Mouse (Mus musculus): ENCODE data around the gene Eps8l3.

Gene Eps8l3

GRCm38 (mm10) chr3:107895720-107896569 is 18.9 kb downstream of the Eps8l3 start, which contains the start of gene Gstm5:
Gstm5 (plus strand) TSS chr3:107895821.
- no peak for DNase-seq (ENCODE audit: low read depth, low spot score)

DNA sequence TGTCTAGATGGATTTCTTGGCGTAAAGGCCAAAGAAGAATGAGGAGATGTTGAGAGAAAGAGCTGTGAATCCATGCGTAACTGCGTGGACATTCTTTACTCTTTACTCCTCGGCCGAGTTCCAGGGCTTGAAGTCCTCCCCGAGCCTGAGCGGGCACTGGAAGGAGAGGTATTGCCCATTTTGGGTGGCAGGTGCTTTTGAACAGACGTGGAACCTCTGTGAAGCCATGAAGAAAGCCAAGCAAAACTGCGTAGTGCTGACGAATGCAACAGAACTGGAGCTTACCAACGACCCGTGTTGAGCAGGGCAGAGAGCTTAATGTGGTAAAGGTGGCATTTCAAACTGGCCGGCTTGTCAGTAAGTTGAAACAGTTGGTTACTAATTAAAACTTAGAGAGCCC is 21.7 kb downstream of the Eps8l3 start:
- no peak for DNase-seq (ENCODE audit: low read depth, low spot score)

DNA sequence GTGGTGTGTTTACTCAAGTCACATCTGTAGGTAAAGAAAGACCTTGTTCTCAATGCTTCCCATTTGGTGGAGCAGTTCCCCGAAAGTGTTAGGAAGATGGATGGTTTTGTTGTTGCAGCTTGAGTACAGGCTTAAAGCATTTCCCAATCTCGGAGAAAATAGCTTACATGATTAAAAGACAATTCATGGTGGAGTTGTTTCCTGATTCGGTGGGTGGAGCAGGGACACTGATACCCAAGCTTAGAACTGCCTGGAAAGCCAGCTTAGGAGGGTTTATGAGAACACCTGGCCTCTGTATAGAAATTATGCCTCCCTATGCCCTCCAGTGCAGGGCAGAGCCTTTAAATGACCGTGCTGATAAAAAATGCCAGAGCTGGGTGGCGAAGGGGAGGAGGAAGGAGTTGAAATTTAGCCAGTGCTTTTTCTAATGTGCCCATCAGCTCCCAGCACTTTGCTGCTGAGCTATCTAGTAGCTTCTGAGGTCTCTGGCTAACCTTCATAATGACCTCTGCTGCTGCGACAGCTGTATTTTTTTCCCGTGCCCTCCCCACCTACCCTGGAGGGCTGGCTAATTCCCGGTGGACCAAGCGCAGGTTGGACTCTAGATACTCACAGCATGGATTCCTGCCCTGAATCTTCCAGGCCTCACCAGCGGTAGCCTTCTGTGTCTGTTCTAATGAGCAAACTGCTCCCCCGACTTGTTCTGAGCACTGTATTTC is 24.1 kb downstream of the Eps8l3 start:
- no peak for DNase-seq (ENCODE audit: low read depth, low spot score)

- DNase-seq (ENCODE audit: low read depth, low spot score), result no peak
These were observed 28.9 kb downstream of the Eps8l3 start for GRCm38 (mm10) chr3:107905942-107906341.

DNA sequence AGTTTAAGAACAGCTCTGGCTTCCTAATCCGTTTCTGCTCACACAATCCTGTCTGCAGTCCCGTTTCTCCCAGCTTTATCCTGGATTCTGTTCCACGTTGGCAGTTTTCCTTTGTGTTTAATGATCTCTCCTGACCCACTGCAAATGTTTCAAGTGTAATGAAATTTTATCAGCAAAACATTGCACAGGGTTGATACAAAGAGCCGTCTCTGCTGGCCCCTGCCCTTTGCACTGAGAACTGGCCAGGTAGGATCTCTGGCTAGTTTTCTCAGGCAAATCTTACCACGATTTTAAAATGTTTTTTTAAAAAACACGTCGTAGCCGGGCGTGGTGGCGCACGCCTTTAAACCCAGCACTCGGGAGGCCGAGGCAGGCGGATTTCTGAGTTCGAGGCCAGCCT is 39.6 kb downstream of the Eps8l3 start:
- DNase-seq (ENCODE audit: low read depth, low spot score), result no peak

GRCm38 (mm10) chr3:107917097-107917496 is 40.1 kb downstream of the Eps8l3 start:
- no peak for DNase-seq (ENCODE audit: low read depth, low spot score)

- DNase-seq (ENCODE audit: low read depth, low spot score), result peak; percentile 29
These were observed 40.9 kb downstream of the Eps8l3 start for GRCm38 (mm10) chr3:107917783-107918408.

DNA sequence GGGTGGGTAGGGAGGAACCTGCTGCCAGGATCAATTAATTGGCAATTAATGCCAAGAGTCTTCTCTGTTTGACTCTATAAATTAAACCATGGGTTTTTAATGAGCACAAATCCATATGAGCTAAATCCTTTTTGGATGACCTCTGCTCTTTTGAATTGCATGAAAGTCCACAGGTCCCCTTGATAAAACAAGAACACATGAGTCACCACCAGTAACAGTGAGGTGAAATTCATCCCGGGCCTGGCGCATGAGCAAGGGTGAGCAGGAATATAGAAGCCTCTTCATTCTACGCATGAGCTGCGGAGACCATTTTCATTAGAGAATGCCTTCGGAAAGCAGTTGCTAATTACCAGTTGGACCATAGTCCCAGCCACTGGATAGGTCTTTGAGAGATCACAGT is 43.3 kb downstream of the Eps8l3 start:
- no peak for DNase-seq (ENCODE audit: low read depth, low spot score)

DNA sequence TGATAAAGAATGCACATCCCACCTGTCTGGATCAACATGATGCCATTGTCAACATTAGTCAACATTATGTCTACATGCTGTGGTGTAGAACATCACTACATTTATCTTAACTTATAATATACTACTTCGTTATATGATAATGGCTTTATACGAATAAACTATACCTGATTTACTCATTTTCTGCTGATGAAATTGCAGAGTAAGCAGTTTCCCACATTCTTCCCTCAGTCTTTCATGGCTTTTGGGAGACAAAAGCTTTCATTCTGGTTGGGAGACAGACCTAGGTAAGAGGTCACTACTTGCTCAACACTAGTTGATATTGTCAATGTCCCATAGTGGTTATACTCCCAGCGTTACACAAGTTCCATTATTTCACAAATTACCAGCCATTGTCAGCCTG is 48.3 kb downstream of the Eps8l3 start:
- DNase-seq (ENCODE audit: low read depth, low spot score), result no peak

DNA sequence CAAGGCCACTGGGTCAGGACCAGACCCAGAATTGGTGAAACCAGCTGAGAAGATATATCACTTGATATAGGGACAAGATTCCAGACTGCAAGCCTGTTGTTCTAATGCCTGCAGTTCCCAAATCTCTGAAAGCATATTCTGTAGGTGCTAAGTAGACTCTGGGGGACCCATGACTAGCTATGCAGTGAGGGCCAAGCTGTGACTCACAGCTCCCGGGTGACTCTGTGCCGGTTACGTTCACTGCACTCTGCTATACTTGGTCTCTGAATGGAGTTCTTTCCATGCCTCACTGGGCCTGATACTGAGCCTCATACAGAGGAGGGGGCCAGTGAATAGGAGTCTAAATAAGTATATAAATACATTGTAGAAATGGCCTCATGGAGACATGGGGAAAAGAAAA is 50.8 kb downstream of the Eps8l3 start:
- no peak for DNase-seq (ENCODE audit: low read depth, low spot score)

- DNase-seq (ENCODE audit: low read depth, low spot score), result no peak
These were observed 51.7 kb downstream of the Eps8l3 start for GRCm38 (mm10) chr3:107928691-107929090.

- DNase-seq (ENCODE audit: low read depth, low spot score), result no peak
These were observed 52.2 kb downstream of the Eps8l3 start for GRCm38 (mm10) chr3:107929243-107929642.

DNA sequence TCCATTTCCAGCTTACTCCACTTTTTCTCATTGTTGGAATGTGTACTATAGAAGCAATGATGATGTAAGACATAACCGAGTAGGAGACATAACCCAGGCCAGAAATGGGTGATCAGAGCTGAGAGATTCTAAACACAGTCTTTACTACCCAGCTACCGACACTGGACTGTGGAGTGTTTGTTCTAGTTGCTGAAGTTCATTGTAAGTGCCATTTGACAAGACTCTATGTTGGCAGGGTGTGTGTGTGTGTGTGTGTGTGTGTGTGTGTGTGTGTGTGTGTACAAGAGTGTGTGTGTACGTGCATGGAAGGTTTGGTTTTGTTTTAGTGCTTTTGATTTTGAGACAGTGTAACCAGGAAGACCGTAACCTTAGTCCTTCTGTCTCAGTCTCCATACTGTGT is 52.7 kb downstream of the Eps8l3 start:
- DNase-seq (ENCODE audit: low read depth, low spot score), result no peak

GRCm38 (mm10) chr3:107931134-107931533 is 54.1 kb downstream of the Eps8l3 start:
- DNase-seq (ENCODE audit: low read depth, low spot score), result no peak

GRCm38 (mm10) chr3:107931670-107932069 is 54.6 kb downstream of the Eps8l3 start, which contains the start of gene Gstm7:
Gstm7 (minus strand) TSS chr3:107931817.
- peak; percentile 92 for DNase-seq (ENCODE audit: low read depth, low spot score)

DNA sequence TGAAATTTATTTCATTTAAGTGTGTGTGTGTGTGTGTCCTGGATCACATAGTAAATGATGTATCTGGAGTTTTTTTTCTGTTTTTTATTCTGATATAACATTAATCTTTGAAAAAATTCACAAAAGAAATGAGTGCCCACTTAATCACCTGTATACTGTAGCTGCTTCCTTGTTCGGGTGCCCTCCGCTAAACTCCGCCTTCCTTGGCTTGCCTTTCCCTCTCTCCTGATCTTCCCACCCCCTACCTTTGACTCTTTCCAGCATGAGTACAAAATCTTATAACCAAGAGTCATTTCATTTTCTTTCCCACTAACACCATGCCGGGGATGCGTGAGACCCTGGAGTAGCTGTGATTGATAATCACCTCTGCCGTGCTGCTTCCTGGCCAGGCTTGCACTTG is 55.1 kb downstream of the Eps8l3 start:
- DNase-seq (ENCODE audit: low read depth, low spot score), result no peak

DNA sequence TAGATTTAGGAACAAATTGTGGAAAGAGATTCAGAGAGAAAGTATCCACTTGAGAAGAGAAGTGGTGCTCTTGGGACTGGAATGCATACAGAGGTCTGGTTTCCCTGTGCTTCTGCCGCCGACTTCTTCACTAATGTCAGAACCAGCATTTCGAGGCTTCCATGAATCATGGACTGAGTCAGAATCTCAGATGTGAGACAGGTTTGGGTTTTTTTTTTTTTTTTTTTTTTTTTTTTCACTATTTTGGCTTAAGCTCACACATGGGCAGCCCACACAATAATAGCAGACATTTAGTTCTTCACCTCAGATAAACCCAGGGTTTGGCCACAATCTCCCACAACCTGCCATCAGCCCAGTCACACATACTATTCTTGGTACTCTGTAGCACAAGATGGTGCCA is 58.2 kb downstream of the Eps8l3 start:
- no peak for DNase-seq (ENCODE audit: low read depth, low spot score)

DNA sequence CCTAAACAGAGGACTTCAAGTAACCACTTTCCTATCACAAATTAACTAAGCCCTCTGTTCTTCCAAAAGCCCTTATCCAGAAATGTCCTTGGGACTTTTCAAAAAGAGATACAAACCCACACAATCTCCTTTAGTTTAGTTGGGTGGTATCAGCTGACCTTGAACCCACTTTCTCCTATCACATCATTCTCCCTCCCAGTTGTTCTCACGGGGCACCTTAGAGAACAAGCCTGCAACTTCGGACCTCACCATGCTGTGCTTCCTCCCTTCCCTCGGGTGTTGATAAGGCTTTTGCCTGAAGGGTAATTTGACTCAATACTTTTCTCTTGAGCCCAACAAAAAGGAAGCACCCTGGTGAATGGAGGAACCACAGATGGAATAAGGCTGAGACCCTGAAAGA is 58.9 kb downstream of the Eps8l3 start:
- no peak for DNase-seq (ENCODE audit: low read depth, low spot score)

GRCm38 (mm10) chr3:107939403-107939802 is 62.4 kb downstream of the Eps8l3 start:
- DNase-seq (ENCODE audit: low read depth, low spot score), result no peak

DNA sequence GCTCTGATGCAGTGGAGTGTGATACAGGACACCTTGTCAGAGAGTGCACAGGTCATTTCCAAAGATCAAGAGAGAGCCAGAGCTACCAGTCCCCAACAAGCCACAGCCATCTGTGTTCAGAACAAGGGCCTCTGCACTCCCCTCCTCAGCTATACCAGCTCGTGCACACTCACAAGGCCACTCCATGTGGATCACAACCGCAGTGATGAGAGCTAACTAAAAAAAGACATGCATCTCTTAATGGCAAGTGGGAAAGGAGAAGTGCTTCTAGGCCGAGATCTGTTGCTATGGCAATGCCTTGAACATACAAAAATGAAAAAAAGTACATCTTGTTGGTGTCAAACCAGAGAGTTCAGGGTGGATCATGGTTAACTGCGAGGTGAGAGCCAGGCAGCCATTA is 62.8 kb downstream of the Eps8l3 start:
- DNase-seq (ENCODE audit: low read depth, low spot score), result no peak

DNA sequence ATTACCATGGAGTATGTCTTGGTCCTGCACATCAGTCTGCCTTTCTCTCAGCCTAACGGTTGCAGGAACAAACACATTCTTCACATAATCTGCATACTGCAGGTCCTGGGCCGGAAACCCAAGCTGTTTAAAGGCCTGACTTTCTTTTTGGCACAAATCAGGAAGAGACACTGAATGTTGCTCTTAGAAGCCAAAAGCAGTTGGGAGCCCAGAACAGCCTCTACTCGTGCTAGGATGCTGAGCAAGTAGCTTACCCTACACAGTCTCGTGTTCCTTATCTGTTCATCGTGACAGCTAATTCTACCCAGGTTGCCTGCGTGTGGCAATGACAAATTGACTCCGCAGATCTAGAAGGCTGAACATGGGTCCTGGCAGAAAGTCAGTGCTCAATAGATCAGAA is 63.5 kb downstream of the Eps8l3 start:
- DNase-seq (ENCODE audit: low read depth, low spot score), result no peak

DNA sequence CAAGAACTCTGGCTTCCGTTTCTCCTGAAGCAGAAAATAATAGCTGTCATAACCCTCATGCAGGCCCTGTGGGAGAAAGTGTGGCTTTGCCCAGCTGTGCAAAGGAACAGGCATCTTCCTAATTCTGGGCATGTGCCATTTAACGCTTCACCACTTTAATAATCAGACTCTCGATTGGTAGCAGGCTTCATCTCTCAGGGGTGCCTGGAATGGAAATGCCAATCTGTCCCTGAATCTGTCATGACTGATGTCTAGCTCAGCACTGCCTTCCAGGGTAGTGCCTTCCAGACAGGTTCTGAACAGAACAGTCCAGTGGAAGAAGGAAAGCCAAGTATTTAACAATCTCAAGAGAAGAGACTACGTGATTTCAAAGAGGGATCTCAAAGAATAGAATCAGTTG is 64.2 kb downstream of the Eps8l3 start:
- DNase-seq (ENCODE audit: low read depth, low spot score), result no peak
